Comparison of ENCODE assay signal across 15 mouse cellular contexts in the genomic region with DNA sequence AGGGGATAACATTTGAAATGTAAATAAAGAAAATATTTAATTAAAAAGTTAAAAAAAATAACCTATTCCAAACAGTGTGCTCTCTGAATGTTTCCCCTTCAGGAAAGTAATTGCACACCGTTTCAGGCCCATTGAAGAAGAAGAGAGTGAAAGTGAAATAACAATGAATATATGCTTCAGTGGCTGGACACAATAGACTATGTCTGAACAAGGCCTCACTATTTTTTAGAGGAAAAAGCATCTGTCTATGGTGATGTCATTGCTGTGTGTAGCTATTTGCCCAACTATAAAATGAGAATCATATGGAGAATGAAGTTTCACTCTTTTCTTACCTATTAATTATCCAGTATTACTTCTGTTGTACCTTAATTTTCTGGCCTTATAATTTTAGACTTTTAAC.
"Had no signal": no experiment of that assay in that cellular context is flagged by ENCODE, and none has a peak within 500 bp of the region (broad histone marks: within the 10 kb centered on the region; RNA-seq: fewer than 3 reads in every experiment).

No protein-coding gene starts in this region.

- H3K9ac ChIP-seq: liver, embryonic 15.5 days; midbrain, embryonic 15.5 days; neural tube, embryonic 13.5 days; stomach, embryonic 15.5 days had no signal

- H3K36me3 ChIP-seq: limb, embryonic 10.5 days; liver, embryonic 15.5 days; midbrain, embryonic 15.5 days; neural tube, embryonic 13.5 days; stomach, embryonic 15.5 days had no signal

- DNase-seq: kidney, postnatal 25 days; lung, adult 2 months; lung, postnatal 36 days; right cerebral cortex, postnatal 4 days; spleen, adult 18-20 months; thymus, adult 2 months; thymus, postnatal 25 days had no signal

- H3K9me3 ChIP-seq: limb, embryonic 10.5 days; liver, embryonic 15.5 days; midbrain, embryonic 15.5 days; neural tube, embryonic 13.5 days; stomach, embryonic 15.5 days had no signal

- H3K4me2 ChIP-seq: liver, embryonic 11.5 days; liver, embryonic 15.5 days; midbrain, embryonic 15.5 days; neural tube, embryonic 13.5 days; stomach, embryonic 15.5 days had no signal

- H3K27me3 ChIP-seq: liver, embryonic 15.5 days; midbrain, embryonic 15.5 days; neural tube, embryonic 13.5 days; stomach, embryonic 15.5 days had no signal

- H3K27ac ChIP-seq: left cerebral cortex, adult 2 months; limb, embryonic 10.5 days; liver, embryonic 15.5 days; midbrain, embryonic 15.5 days; neural tube, embryonic 13.5 days; stomach, embryonic 15.5 days had no signal

- H3K4me1 ChIP-seq: limb, embryonic 10.5 days; liver, embryonic 15.5 days; midbrain, embryonic 15.5 days; neural tube, embryonic 13.5 days; stomach, embryonic 15.5 days had no signal

- H3K4me3 ChIP-seq: left cerebral cortex, adult 2 months; limb, embryonic 10.5 days; liver, embryonic 15.5 days; midbrain, embryonic 15.5 days; neural tube, embryonic 13.5 days; stomach, embryonic 15.5 days had no signal

- ATAC-seq: lung, postnatal 0 days; midbrain, embryonic 15.5 days had no signal
